Comparison of ENCODE assay signal across 10 mouse cellular contexts in genomic region chr12:3695741-3696501, GRCm38 (mm10).
A peak's percentile ranks its signal among the peaks of the same experiment; 100 is the strongest.
DNase-seq lines count a peak whose midpoint lies in the region; ATAC-seq and TF ChIP-seq lines count a peak whose summit lies in the region.
"Had no signal": no experiment of that assay in that cellular context is flagged by ENCODE, and none has a peak within 500 bp of the region (broad histone marks: within the 10 kb centered on the region; RNA-seq: fewer than 3 reads in every experiment).

No protein-coding gene starts in this region.

- ATAC-seq in embryonic facial prominence, embryonic 11.5 days (replicated peaks; ENCODE audit: insufficient number of reproducible peaks, low FRiP score, low TSS enrichment, low read depth), result no peak
- peak; percentile 41; the same call in 1 of the 2 replicates for ATAC-seq in neural tube, embryonic 12.5 days (ENCODE audit: low FRiP score, low read depth)
- ATAC-seq in heart, postnatal 0 days (ENCODE audit: insufficient read depth, low read depth), result 0 out of 2 replicates have a peak, but pooled peaks have one; percentile 36

- H3K9me3 ChIP-seq in embryonic facial prominence, embryonic 11.5 days (replicated peaks; ENCODE audit: control insufficient read depth, low read length), result no peaks in the 10 kb centered on the region
- no peaks in the 10 kb centered on the region for H3K9me3 ChIP-seq in embryonic facial prominence, embryonic 10.5 days
- H3K9me3 ChIP-seq in neural tube, embryonic 12.5 days, result no peaks in the 10 kb centered on the region
- no peaks in the 10 kb centered on the region for H3K9me3 ChIP-seq in heart, postnatal 0 days (replicated peaks; ENCODE audit: control insufficient read depth, low read length)
- H3K9me3 ChIP-seq: heart, embryonic 13.5 days had no signal

- no peaks in the 10 kb centered on the region for H3K4me1 ChIP-seq in embryonic facial prominence, embryonic 11.5 days (ENCODE audit: control insufficient read depth, insufficient read depth, low read length)
- no peaks in the 10 kb centered on the region for H3K4me1 ChIP-seq in embryonic facial prominence, embryonic 10.5 days
- H3K4me1 ChIP-seq in neural tube, embryonic 12.5 days, result no peaks in the 10 kb centered on the region
- no peaks in the 10 kb centered on the region for H3K4me1 ChIP-seq in heart, postnatal 0 days (ENCODE audit: control insufficient read depth, insufficient read depth)

- no peak overlapping the region for H3K27ac ChIP-seq in embryonic facial prominence, embryonic 11.5 days (replicated peaks; ENCODE audit: low read depth, low read length)
- no peak overlapping the region for H3K27ac ChIP-seq in embryonic facial prominence, embryonic 10.5 days (replicated peaks)
- no peak overlapping the region for H3K27ac ChIP-seq in neural tube, embryonic 12.5 days
- H3K27ac ChIP-seq in heart, postnatal 0 days (ENCODE audit: low read depth), result no peak overlapping the region
- H3K27ac ChIP-seq: heart, embryonic 13.5 days had no signal

- no peaks in the 10 kb centered on the region for H3K27me3 ChIP-seq in embryonic facial prominence, embryonic 11.5 days (ENCODE audit: control insufficient read depth, insufficient read depth, low read length)
- H3K27me3 ChIP-seq in embryonic facial prominence, embryonic 10.5 days (replicated peaks; ENCODE audit: low read depth, poor library complexity, severe bottlenecking), result no peaks in the 10 kb centered on the region
- H3K27me3 ChIP-seq in neural tube, embryonic 12.5 days (replicated peaks), result no peaks in the 10 kb centered on the region
- no peaks in the 10 kb centered on the region for H3K27me3 ChIP-seq in heart, postnatal 0 days (ENCODE audit: control insufficient read depth, insufficient read depth, low read length)
- H3K27me3 ChIP-seq: heart, embryonic 13.5 days had no signal

- peak; percentile 79 for TF ChIP-seq CTCF in heart, postnatal 0 days (IDR thresholded peaks at IDR 0.05; ENCODE audit: low read depth)

- no peak for TF ChIP-seq EP300 in heart, postnatal 0 days (IDR thresholded peaks at IDR 0.05; ENCODE audit: low read depth)

- no peaks in the 10 kb centered on the region for H3K36me3 ChIP-seq in embryonic facial prominence, embryonic 11.5 days (replicated peaks; ENCODE audit: control insufficient read depth, insufficient read depth, low read depth, low read length)
- peaks cover 3% of the 10 kb centered on the region; the same call in 1 of the 2 replicates for H3K36me3 ChIP-seq in embryonic facial prominence, embryonic 10.5 days (replicated peaks)
- H3K36me3 ChIP-seq in neural tube, embryonic 12.5 days, result no peaks in the 10 kb centered on the region
- no peaks in the 10 kb centered on the region for H3K36me3 ChIP-seq in heart, postnatal 0 days (replicated peaks; ENCODE audit: control insufficient read depth, insufficient read depth, low read length)
- H3K36me3 ChIP-seq: heart, embryonic 13.5 days had no signal

- peak; percentile 78 for DNase-seq in embryonic facial prominence, embryonic 11.5 days (ENCODE audit: low spot score)
- DNase-seq in embryonic facial prominence, embryonic 10.5 days (ENCODE audit: low spot score), result no peak
- DNase-seq in neural tube, embryonic 10.5 days (ENCODE audit: extremely low spot score, low spot score), result no peak
- DNase-seq in c-Kit-positive CD71-positive TER-119-positive erythroid progenitor cells, embryonic 14.5 days (ENCODE audit: low spot score), result peak; percentile 40
- peak; percentile 62 for DNase-seq in heart, postnatal 0 days (ENCODE audit: low spot score)
- DNase-seq in lung, postnatal 10 days, result peak; percentile 72
- peak; percentile 7 to 35 for DNase-seq in thymus, postnatal 10 days (ENCODE audit: low spot score in 2 of 2)

- 68% methylated on average over 5 of the region's 5 CpGs for WGBS in embryonic facial prominence, embryonic 11.5 days
- WGBS in embryonic facial prominence, embryonic 10.5 days, result 73% methylated on average over 5 of the region's 5 CpGs
- WGBS in neural tube, embryonic 12.5 days, result 73% methylated on average over 5 of the region's 5 CpGs
- WGBS in heart, postnatal 0 days, result 47% methylated on average over 5 of the region's 5 CpGs

- no peak overlapping the region for H3K4me2 ChIP-seq in embryonic facial prominence, embryonic 11.5 days (ENCODE audit: low read depth, low read length)
- no peak overlapping the region for H3K4me2 ChIP-seq in neural tube, embryonic 12.5 days (replicated peaks)
- no peak overlapping the region for H3K4me2 ChIP-seq in heart, postnatal 0 days (ENCODE audit: low read depth, low read length)
- H3K4me2 ChIP-seq: heart, embryonic 13.5 days had no signal

- no peak overlapping the region for H3K4me3 ChIP-seq in embryonic facial prominence, embryonic 11.5 days (ENCODE audit: low read depth, low read length)
- no peak overlapping the region for H3K4me3 ChIP-seq in embryonic facial prominence, embryonic 10.5 days
- no peak overlapping the region for H3K4me3 ChIP-seq in neural tube, embryonic 12.5 days
- no peak overlapping the region for H3K4me3 ChIP-seq in heart, postnatal 0 days (ENCODE audit: low read depth, low read length)
- H3K4me3 ChIP-seq: heart, embryonic 13.5 days; myocyte had no signal

- no peak overlapping the region for H3K9ac ChIP-seq in embryonic facial prominence, embryonic 11.5 days (replicated peaks; ENCODE audit: low read length)
- no peak overlapping the region for H3K9ac ChIP-seq in neural tube, embryonic 12.5 days
- H3K9ac ChIP-seq in heart, postnatal 0 days (replicated peaks; ENCODE audit: low read depth, low read length), result no peak overlapping the region
- H3K9ac ChIP-seq: heart, embryonic 13.5 days had no signal

Comparison
In these comparisons a context has a peak if more than half of its experiments do, and no peak if none do; other contexts are left out.
1. DNase-seq: peak in embryonic facial prominence, embryonic 11.5 days (single experiment), c-Kit-positive CD71-positive TER-119-positive erythroid progenitor cells, embryonic 14.5 days (single experiment), heart, postnatal 0 days (single experiment), lung, postnatal 10 days (single experiment) and thymus, postnatal 10 days (2 of 2); none in embryonic facial prominence, embryonic 10.5 days (single experiment) and neural tube, embryonic 10.5 days (single experiment).